20 mouse cellular contexts compared by ENCODE assay signal in genomic region chr2:97707243-97707642, GRCm38 (mm10).
DNase-seq lines count a peak whose midpoint lies in the region; TF ChIP-seq lines count a peak whose summit lies in the region.
"Had no signal": no experiment of that assay in that cellular context is flagged by ENCODE, and none has a peak within 500 bp of the region (broad histone marks: within the 10 kb centered on the region; RNA-seq: fewer than 3 reads in every experiment).

No protein-coding gene starts in this region.

- no peak overlapping the region for H3K4me3 ChIP-seq in left cerebral cortex, adult 2 months
- H3K4me3 ChIP-seq: embryonic facial prominence, embryonic 13.5 days; embryonic facial prominence, embryonic 15.5 days; erythroblast, embryonic 14.5 days; forebrain, embryonic 10.5 days; forebrain, embryonic 12.5 days had no signal

- intact Hi-C loops in left cerebral cortex, adult 2 months (cut with DNase I) = loop anchor here (2.0 to 10.0 kb wide), 6 partner anchors 62 to 578 kb away; no protein-coding TSS in a partner anchor

- DNase-seq in left cerebral cortex, adult 2 months (ENCODE audit: extremely low spot score in 1 of 2, low spot score in 2 of 2) = no peak
- DNase-seq in left cerebral cortex, adult 11 months (ENCODE audit: low spot score) = no peak
- peak; percentile 32 for DNase-seq in brain, adult 2 months (ENCODE audit: low read depth, low spot score)
- DNase-seq in telencephalon, adult 2 months (ENCODE audit: low read depth, low spot score) = peak; percentile 40
- no peak for DNase-seq in right cerebral cortex, postnatal 36 days (ENCODE audit: low spot score in 2 of 2)
- DNase-seq: adrenal gland, adult 8-10 months; adrenal gland, postnatal 14 days; adrenal gland, postnatal 36 days; cerebellum, adult 11 months; cerebellum, adult 18-20 months; cerebellum, adult 8-10 months; cerebellum, adult 9-11 months; cerebellum, postnatal 14 days; cerebellum, postnatal 36 days; embryo, embryonic 11 days had no signal

- peak overlapping the region; percentile 67; the same call in 1 of the 2 replicates for H3K27ac ChIP-seq in left cerebral cortex, adult 2 months
- H3K27ac ChIP-seq: embryonic facial prominence, embryonic 13.5 days; embryonic facial prominence, embryonic 15.5 days; forebrain, embryonic 10.5 days; forebrain, embryonic 12.5 days had no signal

- TF ChIP-seq CTCF in left cerebral cortex, adult 2 months (IDR thresholded peaks at IDR 0.05) = no peak

Comparison
In these comparisons a context has a peak if more than half of its experiments do, and no peak if none do; other contexts are left out.
1. DNase-seq: peak in brain, adult 2 months (single experiment) and telencephalon, adult 2 months (single experiment); none in left cerebral cortex, adult 2 months (0 of 2), left cerebral cortex, adult 11 months (single experiment) and right cerebral cortex, postnatal 36 days (0 of 2).